Mouse (Mus musculus) ES-Bruce4 (cell line): ENCODE data around the gene Akap8.

Experiments used
- CTCF ChIP-seq: IDR thresholded peaks from one replicate; pipeline ENCODE4 v1.8.1; 2011; ENCODE audit warnings: low read depth, low read length
- EP300 ChIP-seq: IDR thresholded peaks from 2 replicates; pipeline ENCODE4 v1.6.1; 2011; ENCODE audit warnings: low read depth, low read length; ENCODE audit not compliant: insufficient read depth
- POLR2A ChIP-seq: IDR thresholded peaks from one replicate; pipeline ENCODE4 v1.8.1; 2011; ENCODE audit warnings: low read length; ENCODE audit not compliant: insufficient read depth

- TF ChIP-seq CTCF (no peak), EP300 (no peak), POLR2A (no peak)
Measured at GRCm38 (mm10) chr17:32322809-32323208, 1.8 kb upstream of the Akap8 start.
